Mouse (Mus musculus): ENCODE measurements around the gene Ssh3. TPM values are rescaled to one million over a fixed set of nuclear protein-coding genes. Genes with fewer than 3 reads are reported as not detected.

Gene Ssh3
- polyA plus RNA-seq, 1 experiment from 2014 or later: 18.1 TPM

DNA sequence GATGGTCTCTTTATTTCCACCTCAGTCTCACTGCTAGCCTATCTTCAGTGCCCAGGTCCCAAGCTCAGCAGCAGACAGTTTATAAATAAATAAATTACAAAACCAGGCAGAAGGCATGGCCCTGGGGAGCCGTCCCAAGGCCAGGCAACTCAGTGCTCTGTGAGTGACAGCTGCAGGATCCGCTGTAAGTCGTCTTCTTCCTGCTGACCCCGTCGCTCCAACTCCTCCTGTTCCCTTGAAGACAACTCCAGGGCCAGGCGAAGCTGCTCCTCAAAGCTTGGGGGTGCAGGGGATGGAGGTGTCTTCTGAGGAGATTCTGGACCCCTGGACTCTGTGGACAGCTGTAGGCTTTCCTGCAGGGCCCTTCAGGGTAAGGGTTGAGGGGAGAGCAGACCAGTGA, 1.2 kb upstream of the Ssh3 start:
- Histone ChIP-seq H3K9ac (ENCODE audit: low read depth, low read length) (no peak overlapping the region), H3K27ac (ENCODE audit: low read depth, low read length) (no peak overlapping the region)
- TF ChIP-seq CTCF (IDR thresholded peaks at IDR 0.05; ENCODE audit: low read depth): no peak

DNA sequence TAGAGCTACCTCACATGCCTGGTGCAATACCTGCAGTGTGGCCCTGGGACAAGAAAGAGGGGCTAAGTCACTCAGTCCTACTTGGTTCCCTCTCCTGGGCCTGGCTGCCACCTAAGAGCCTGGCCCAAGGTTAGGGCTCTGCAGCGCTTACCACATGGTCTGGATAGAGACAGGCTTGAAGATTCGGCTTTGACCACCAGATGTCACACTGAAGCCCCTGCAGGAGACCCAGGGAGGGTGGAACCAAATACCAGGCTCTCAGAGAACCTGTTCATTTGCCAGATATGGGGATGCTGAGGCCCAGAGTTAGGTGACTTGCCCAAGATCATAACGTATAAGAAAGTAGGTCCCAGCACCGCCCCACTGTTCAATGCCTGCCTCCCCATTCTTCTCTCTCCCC, 3.0 kb downstream of the Ssh3 start:
- Histone ChIP-seq H3K4me3 (ENCODE audit: low read depth, low read length) (no peak overlapping the region), H3K36me3 (ENCODE audit: control insufficient read depth, insufficient read depth) (peaks cover 27% of the 10 kb centered on the region; the same call in 1 of the 2 replicates), H3K4me2 (replicated peaks; ENCODE audit: low read depth) (no peak overlapping the region), H3K9ac (ENCODE audit: low read depth, low read length) (no peak overlapping the region), H3K4me1 (replicated peaks; ENCODE audit: control insufficient read depth, insufficient read depth, low read length) (no peaks in the 10 kb centered on the region), H3K9me3 (ENCODE audit: control insufficient read depth) (no peaks in the 10 kb centered on the region), H3K27me3 (replicated peaks; ENCODE audit: control insufficient read depth, insufficient read depth, low read length) (no peaks in the 10 kb centered on the region), H3K27ac (ENCODE audit: low read depth, low read length) (no peak overlapping the region)
- ATAC-seq: no peak
- TF ChIP-seq CTCF (IDR thresholded peaks at IDR 0.05; ENCODE audit: low read depth): peak; percentile 31; the same call in 1 of the 2 replicates
- WGBS: 71% methylated on average over 4 of the region's 4 CpGs

More for the DNA sequence above, 1.2 kb upstream of the Ssh3 start:
- Histone ChIP-seq H3K4me1 (replicated peaks; ENCODE audit: control insufficient read depth, insufficient read depth, low read length) (no peaks in the 10 kb centered on the region), H3K9me3 (ENCODE audit: control insufficient read depth) (no peaks in the 10 kb centered on the region), H3K36me3 (ENCODE audit: control insufficient read depth, insufficient read depth) (peaks cover 13% of the 10 kb centered on the region; the same call in 1 of the 2 replicates), H3K4me2 (replicated peaks; ENCODE audit: low read depth) (no peak overlapping the region), H3K27me3 (replicated peaks; ENCODE audit: control insufficient read depth, insufficient read depth, low read length) (no peaks in the 10 kb centered on the region), H3K4me3 (ENCODE audit: low read depth, low read length) (no peak overlapping the region)
- WGBS: 73% methylated on average over 6 of the region's 6 CpGs
- no peak for ATAC-seq

DNA sequence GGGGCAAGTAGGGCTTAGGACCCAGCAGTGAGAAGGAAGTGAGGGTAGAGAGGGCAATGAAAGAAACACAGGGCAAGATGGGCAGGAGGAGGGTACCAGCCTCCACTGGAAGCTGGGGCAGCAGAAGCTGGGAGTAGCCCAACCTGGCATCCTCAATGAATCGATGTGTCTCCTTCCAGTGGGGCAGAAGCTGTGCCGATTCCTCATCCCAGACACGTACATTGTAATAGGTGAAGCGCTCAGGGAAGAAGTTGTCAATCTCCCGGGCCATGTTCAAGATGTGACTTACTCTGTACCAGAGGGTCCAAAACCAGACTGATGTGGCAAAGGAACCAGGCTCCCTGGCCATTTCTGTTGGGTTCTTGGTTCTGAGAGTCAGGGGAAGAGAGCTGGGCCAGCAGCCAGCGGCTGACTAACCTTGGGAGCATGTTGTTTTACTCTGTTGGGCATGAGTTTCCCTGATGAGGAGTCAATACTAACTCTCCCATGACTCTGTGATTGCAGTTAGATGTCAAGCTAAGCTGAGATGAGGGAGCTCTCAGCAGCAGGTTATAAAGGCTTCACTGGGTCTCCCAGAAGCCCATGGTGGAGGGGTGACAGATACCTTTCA, 4.7 kb downstream of the Ssh3 start:
- H3K4me1 ChIP-seq (replicated peaks; ENCODE audit: control insufficient read depth, insufficient read depth, low read length): no peaks in the 10 kb centered on the region
- peaks cover 27% of the 10 kb centered on the region; the same call in 1 of the 2 replicates for H3K36me3 ChIP-seq (ENCODE audit: control insufficient read depth, insufficient read depth)
- H3K4me3 ChIP-seq (ENCODE audit: low read depth, low read length): no peak overlapping the region
- no peak overlapping the region for H3K4me2 ChIP-seq (replicated peaks; ENCODE audit: low read depth)
- H3K9me3 ChIP-seq (ENCODE audit: control insufficient read depth): no peaks in the 10 kb centered on the region
- ATAC-seq: no peak
- no peak overlapping the region for H3K9ac ChIP-seq (ENCODE audit: low read depth, low read length)
- no peak for TF ChIP-seq CTCF (IDR thresholded peaks at IDR 0.05; ENCODE audit: low read depth)
- H3K27ac ChIP-seq (ENCODE audit: low read depth, low read length): no peak overlapping the region
- WGBS: 95% methylated on average over 6 of the region's 6 CpGs
- no peaks in the 10 kb centered on the region for H3K27me3 ChIP-seq (replicated peaks; ENCODE audit: control insufficient read depth, insufficient read depth, low read length)

DNA sequence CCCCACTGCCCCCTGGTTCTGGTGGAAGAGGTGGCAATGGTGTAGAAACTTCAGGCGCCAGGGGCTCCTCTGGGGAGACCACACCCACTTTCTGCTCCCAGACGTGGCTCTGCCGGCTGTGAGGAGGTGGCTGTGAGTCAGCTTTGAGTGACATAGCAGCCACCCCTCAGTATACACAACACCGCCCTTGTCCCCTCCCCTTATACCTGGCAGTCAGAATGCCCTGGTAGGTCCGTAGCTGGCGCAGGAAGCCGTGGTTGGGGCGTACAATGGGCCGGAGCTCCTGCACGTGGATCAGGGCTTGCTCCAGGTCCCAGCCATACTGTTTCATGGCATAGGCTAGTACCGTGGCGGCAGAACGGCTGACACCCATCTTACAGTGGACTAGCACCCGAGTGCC, 5.3 kb downstream of the Ssh3 start:
- ATAC-seq: no peak
- H3K4me1 ChIP-seq (replicated peaks; ENCODE audit: control insufficient read depth, insufficient read depth, low read length): no peaks in the 10 kb centered on the region
- WGBS: 64% methylated on average over 14 of the region's 14 CpGs
- H3K9me3 ChIP-seq (ENCODE audit: control insufficient read depth): no peaks in the 10 kb centered on the region
- no peaks in the 10 kb centered on the region for H3K27me3 ChIP-seq (replicated peaks; ENCODE audit: control insufficient read depth, insufficient read depth, low read length)
- TF ChIP-seq CTCF (IDR thresholded peaks at IDR 0.05; ENCODE audit: low read depth): no peak
- no peak overlapping the region for H3K9ac ChIP-seq (ENCODE audit: low read depth, low read length)
- H3K4me2 ChIP-seq (replicated peaks; ENCODE audit: low read depth): no peak overlapping the region
- H3K27ac ChIP-seq (ENCODE audit: low read depth, low read length): no peak overlapping the region
- H3K4me3 ChIP-seq (ENCODE audit: low read depth, low read length): no peak overlapping the region
- H3K36me3 ChIP-seq (ENCODE audit: control insufficient read depth, insufficient read depth): peaks cover 27% of the 10 kb centered on the region; the same call in 1 of the 2 replicates

DNA sequence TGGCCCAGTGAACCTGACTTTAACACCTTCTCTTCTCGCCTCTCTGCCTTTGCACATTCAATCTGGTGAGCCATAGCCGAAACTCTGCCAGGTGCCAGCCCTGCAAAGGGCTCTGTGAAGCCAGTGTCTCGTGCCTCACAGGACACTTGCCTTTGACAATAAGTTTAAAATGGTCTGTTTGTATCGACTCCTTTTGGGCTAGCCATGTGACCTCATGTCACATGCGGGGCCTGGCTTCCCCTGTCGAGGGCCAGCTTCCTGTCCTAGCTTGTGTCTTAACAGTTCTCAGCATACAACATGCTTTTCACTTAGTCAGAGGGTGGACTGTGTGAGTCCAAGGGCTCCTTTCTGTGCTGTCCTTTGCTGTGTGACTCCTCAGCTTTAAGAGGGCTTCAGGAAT, 6.2 kb downstream of the Ssh3 start:
- no peak overlapping the region for H3K27ac ChIP-seq (ENCODE audit: low read depth, low read length)
- no peaks in the 10 kb centered on the region for H3K9me3 ChIP-seq (ENCODE audit: control insufficient read depth)
- WGBS: 66% methylated on average over 6 of the region's 6 CpGs
- TF ChIP-seq CTCF (IDR thresholded peaks at IDR 0.05; ENCODE audit: low read depth): no peak
- no peak overlapping the region for H3K4me3 ChIP-seq (ENCODE audit: low read depth, low read length)
- no peaks in the 10 kb centered on the region for H3K27me3 ChIP-seq (replicated peaks; ENCODE audit: control insufficient read depth, insufficient read depth, low read length)
- H3K4me1 ChIP-seq (replicated peaks; ENCODE audit: control insufficient read depth, insufficient read depth, low read length): no peaks in the 10 kb centered on the region; the same call in none of the 2 replicates
- no peak for ATAC-seq
- peaks cover 27% of the 10 kb centered on the region; the same call in 1 of the 2 replicates for H3K36me3 ChIP-seq (ENCODE audit: control insufficient read depth, insufficient read depth)
- H3K9ac ChIP-seq (ENCODE audit: low read depth, low read length): no peak overlapping the region
- no peak overlapping the region for H3K4me2 ChIP-seq (replicated peaks; ENCODE audit: low read depth)

DNA sequence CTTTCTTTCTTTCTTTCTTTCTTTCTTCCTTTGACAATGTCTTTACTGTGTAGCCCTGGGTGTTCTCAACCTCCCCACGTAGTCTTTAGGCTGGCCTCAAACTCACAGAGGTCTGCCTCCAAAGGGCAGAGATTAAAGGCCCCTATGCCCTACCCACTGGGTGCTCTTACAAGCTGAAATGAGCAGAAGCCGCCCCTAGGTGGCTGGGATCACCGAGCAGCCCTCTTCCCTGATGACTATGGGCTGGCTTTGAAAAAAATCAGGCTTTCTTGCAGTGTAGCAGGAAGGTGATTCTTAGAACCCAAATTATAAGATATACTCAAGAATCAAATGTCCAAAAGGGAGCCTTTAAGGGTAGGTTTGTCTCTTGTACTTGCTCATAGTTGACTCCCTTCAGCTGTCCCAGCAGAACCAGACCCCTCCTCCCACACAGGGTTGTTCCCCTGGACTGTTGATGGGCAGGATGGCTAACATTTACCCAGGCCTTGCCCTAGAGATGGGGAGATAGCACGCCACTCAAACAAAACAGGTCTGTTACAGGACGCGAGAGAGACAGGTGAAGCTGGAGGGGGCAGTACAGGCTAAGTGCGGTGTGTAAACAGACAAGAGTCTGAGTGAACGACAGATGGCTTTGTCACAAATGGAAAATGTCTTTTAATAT, 7.8 kb downstream of the Ssh3 start:
- H3K27me3 ChIP-seq (replicated peaks; ENCODE audit: control insufficient read depth, insufficient read depth, low read length): no peaks in the 10 kb centered on the region
- ATAC-seq: no peak
- 42% methylated on average over 8 of the region's 8 CpGs for WGBS

More for the DNA sequence above, 7.8 kb downstream of the Ssh3 start:
- peak; percentile 48; the same call in 1 of the 2 replicates for TF ChIP-seq CTCF (IDR thresholded peaks at IDR 0.05; ENCODE audit: low read depth)
- no peak overlapping the region for H3K4me3 ChIP-seq (ENCODE audit: low read depth, low read length)
- H3K36me3 ChIP-seq (ENCODE audit: control insufficient read depth, insufficient read depth): peaks cover 23% of the 10 kb centered on the region; the same call in 1 of the 2 replicates
- no peaks in the 10 kb centered on the region for H3K9me3 ChIP-seq (ENCODE audit: control insufficient read depth)
- no peak overlapping the region for H3K4me2 ChIP-seq (replicated peaks; ENCODE audit: low read depth)
- H3K27ac ChIP-seq (ENCODE audit: low read depth, low read length): no peak overlapping the region
- no peak overlapping the region; the same call in 1 of the 2 replicates for H3K9ac ChIP-seq (ENCODE audit: low read depth, low read length)
- no peaks in the 10 kb centered on the region; the same call in none of the 2 replicates for H3K4me1 ChIP-seq (replicated peaks; ENCODE audit: control insufficient read depth, insufficient read depth, low read length)

Data from intestine, postnatal 0 days (tissue).